Mouse (Mus musculus): ENCODE data around the gene Thap7. TPM values are rescaled to one million over a fixed set of nuclear protein-coding genes. Genes with fewer than 3 reads are reported as not detected.

Thap7 gene
- total RNA-seq, 2 experiments from 2014 or later = 18.4 to 43.8 TPM

DNA sequence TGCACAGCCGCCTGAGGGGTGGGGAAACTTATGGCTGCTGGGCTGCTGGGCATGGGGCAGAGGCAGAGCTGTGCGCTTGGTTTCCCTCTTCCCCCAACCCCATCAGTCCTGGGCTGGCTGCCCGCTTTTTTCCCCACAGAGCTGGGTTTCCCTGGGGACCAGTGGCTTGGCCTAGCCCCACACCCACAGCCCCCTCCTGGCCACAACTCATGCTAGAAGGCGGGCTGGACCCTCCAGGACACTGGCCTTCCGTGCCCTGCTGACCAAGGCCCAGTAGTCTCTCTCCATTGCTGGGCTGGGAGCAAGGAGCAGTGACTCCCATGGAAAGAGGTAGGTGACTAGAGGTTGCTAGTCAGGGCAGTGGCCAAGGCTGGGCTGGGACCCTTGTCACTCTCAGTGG lies 39.8 kb downstream of the Thap7 start:
- no peak for ATAC-seq (replicated peaks; ENCODE audit: poor library complexity, severe bottlenecking)

DNA sequence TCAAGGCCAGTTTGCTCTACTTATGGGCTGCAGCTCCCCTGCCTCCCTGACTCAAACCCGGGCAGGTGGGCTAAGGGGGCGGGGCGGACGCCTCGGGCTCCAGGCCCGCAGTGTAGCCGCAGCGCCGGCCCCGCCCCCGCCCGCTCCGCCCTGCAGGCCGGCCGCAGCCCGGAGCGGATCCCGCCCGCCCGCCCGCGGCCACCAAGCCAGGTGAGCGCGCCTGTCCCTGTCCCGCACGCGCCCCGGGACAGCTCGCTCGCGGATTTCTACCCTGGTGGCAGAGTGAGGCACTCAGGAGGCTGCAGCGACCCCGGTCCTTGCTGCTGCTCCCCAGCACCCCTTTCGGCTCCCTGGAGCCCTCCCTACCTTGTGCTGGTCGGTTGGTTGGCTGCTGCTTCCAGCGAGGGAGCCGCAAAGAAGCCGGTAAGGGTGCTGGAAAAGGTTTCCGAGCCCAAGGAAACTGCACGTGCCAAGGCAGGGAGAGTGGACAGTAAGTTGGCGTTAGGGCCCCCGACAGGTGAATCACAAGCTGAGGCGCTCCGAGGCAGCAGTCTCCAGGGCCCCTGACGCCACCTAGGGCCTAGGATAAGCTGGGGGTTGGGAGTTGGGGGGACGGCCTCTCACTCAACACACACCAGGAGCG lies 41.3 kb downstream of the Thap7 start, which contains the start of gene Aifm3:
Gene Aifm3 (plus strand): TSS at position 143 of the 643 bp plus-strand sequence.
- peak; percentile 31 for ATAC-seq (replicated peaks; ENCODE audit: poor library complexity, severe bottlenecking)

DNA sequence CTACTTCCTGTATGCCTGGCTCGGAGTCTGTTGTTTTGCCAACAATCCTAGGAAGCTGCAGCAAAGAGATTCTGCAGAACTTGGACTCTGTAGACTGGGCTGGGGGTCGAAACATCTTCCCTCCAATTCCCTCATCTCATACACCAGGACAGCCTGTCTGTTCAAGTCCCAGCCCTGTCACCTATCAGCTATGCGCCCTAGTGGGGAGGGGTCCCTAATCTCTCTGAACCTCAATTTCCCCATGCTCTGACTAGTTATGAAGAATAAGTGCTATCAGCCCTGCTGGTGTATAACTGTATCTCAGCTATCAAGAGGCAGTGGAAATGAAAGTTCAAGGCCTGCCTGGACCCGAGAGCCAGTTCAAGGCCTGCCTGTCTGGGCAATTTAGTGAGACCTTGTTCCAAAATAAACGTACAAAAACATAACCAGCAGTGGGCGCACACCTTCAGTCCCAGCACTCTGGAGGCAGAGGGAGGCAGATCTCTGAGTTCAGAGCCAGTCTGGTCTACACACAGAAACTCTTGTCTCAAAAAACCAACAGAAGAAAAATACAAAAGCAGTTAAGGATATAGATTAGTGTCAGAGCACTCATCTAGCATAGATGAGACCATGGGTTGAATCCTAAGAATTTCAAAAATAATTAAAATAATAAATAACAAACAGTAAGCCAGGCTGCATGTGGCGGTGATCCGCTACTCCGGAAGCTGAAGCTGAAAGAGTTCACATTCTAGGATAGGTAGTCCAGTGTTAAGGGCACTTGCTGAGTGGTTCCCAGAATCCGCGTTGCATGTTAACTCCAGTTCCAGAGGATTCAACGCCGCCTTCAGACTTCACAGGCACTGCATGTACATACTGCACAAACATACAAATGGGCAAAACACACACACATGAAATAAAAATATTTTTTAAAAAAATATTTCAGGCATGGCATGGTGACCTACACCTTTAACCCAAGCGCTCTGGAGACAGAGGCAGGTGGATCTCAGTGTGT lies 42.2 kb downstream of the Thap7 start:
- no peak for ATAC-seq (replicated peaks; ENCODE audit: poor library complexity, severe bottlenecking)

DNA sequence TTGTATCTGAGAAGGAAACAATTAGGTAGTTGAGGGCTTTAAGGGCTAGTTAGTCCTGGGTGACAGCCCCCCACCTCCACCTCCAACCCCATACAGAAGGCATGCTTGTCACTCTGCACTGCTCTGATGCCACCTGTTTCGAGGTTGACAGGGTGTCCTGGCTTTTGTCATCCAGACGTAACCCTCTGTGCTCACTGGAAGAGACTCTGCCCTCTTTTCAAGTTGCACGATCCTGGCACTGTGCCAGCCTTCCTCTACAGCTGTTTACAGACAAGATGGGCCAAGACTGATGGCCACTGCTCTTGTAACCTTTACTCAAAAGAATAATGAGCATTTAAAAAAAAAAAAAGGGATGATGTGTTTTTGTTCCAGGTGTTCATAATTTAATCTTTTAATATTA lies 44.4 kb downstream of the Thap7 start:
- no peak for ATAC-seq (replicated peaks; ENCODE audit: poor library complexity, severe bottlenecking)

DNA sequence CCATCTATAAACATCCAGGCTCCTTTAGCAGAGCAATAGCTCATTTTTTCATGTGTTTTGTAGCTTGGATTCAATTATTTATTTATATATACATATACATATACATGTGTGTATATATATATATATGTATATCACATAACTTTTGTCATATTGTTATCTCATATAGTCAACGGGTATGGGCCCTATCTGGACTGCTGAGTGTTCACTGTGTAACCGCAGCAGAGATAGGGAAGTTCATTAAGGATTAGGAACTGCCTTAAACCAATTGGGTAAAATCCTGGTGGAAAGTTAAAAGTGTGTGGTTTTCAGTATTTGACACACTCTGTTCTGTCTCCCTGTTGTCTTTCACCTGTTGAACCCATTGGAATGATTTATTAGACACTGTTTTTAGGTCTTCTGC lies 49.5 kb downstream of the Thap7 start:
- no peak for ATAC-seq (replicated peaks; ENCODE audit: poor library complexity, severe bottlenecking)

DNA sequence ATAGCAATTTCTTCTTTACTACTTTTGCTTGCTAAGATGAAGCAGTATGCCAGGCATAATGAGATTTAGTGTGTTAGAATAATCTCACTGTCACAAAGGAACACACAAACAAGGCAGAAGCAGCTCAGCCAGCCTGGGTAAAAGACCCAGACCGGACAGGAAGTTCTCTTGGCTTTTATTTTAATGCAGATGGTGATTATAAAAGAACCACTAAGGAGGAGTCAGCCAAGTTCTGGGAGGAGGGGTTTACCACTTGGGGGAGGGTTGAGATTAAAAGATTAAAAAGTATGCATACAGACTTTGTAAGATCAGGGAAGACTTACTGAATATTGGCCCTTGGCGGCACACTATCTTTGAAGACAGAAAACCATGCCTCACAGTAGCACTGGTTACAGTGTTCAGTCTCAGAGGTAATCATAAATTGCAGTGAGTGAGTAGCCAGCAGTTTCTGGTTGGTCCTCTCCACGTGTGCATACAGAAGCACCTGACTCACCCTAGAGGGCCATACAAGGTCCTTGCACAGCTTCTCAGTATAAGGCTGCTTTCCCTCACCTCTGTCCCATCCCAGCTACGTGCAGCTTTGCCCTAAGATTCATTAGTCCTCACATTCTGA lies 52.5 kb downstream of the Thap7 start:
- ATAC-seq (replicated peaks; ENCODE audit: poor library complexity, severe bottlenecking) = no peak

Other genes with a start within 250 kb of the Thap7 start
- gene Serpind1, start 199.8 kb downstream of the Thap7 start, total RNA-seq (2014; fragmentation: Nextera tagmentation) = not detected in 2 replicates
- gene Serpind1, start 199.8 kb downstream of the Thap7 start, total RNA-seq (2017) = not detected in 2 replicates
- gene Snap29, start 125.2 kb downstream of the Thap7 start, total RNA-seq (2014; fragmentation: Nextera tagmentation) = 18.4 and 21.0 TPM in 2 replicates
- 14.8 and 20.3 TPM in 2 replicates for gene Snap29, start 125.2 kb downstream of the Thap7 start, total RNA-seq (2017)
- 52.5 and 78.2 TPM in 2 replicates for gene Pi4ka, start 124.8 kb downstream of the Thap7 start, total RNA-seq (2014; fragmentation: Nextera tagmentation)
- gene Pi4ka, start 124.8 kb downstream of the Thap7 start, total RNA-seq (2017) = 28.3 and 29.5 TPM in 2 replicates
- gene Crkl, start 79.1 kb downstream of the Thap7 start, total RNA-seq (2014; fragmentation: Nextera tagmentation) = 26.0 and 30.1 TPM in 2 replicates
- 19.4 and 20.9 TPM in 2 replicates for gene Crkl, start 79.1 kb downstream of the Thap7 start, total RNA-seq (2017)
- gene Aifm3, start 41.5 kb downstream of the Thap7 start, total RNA-seq (2014; fragmentation: Nextera tagmentation) = not detected in 2 replicates
- gene Aifm3, start 41.5 kb downstream of the Thap7 start, total RNA-seq (2017) = not detected in 2 replicates
- gene Lztr1, start 22.4 kb downstream of the Thap7 start, total RNA-seq (2014; fragmentation: Nextera tagmentation) = 35.0 and 51.1 TPM in 2 replicates
- 47.1 and 73.7 TPM in 2 replicates for gene Lztr1, start 22.4 kb downstream of the Thap7 start, total RNA-seq (2017)
- not detected in 2 replicates for gene Lrrc74b, start 30.1 kb upstream of the Thap7 start, total RNA-seq (2014; fragmentation: Nextera tagmentation)
- not detected in 2 replicates for gene Lrrc74b, start 30.1 kb upstream of the Thap7 start, total RNA-seq (2017)
- gene P2rx6, start 30.7 kb upstream of the Thap7 start, total RNA-seq (2014; fragmentation: Nextera tagmentation) = not detected in 2 replicates
- gene P2rx6, start 30.7 kb upstream of the Thap7 start, total RNA-seq (2017) = not detected in 2 replicates
- gene Slc7a4, start 52.1 kb upstream of the Thap7 start, total RNA-seq (2014; fragmentation: Nextera tagmentation) = 2.9 and 3.9 TPM in 2 replicates
- gene Slc7a4, start 52.1 kb upstream of the Thap7 start, total RNA-seq (2017) = 1.5 and 2.0 TPM in 2 replicates
- 69.2 and 77.1 TPM in 2 replicates for gene Smpd4, start 88.2 kb upstream of the Thap7 start, total RNA-seq (2014; fragmentation: Nextera tagmentation)
- gene Smpd4, start 88.2 kb upstream of the Thap7 start, total RNA-seq (2017) = 39.3 and 54.7 TPM in 2 replicates
- not detected in 2 replicates for gene Ccdc74a, start 115.3 kb upstream of the Thap7 start, total RNA-seq (2014; fragmentation: Nextera tagmentation)
- gene Ccdc74a, start 115.3 kb upstream of the Thap7 start, total RNA-seq (2017) = not detected in 2 replicates
- 59.4 and 61.7 TPM in 2 replicates for gene Med15, start 201.8 kb upstream of the Thap7 start, total RNA-seq (2014; fragmentation: Nextera tagmentation)
- gene Med15, start 201.8 kb upstream of the Thap7 start, total RNA-seq (2017) = 21.3 and 23.7 TPM in 2 replicates
- 16.7 and 20.1 TPM in 2 replicates for gene Klhl22, start 228.5 kb upstream of the Thap7 start, total RNA-seq (2014; fragmentation: Nextera tagmentation)
- 13.2 and 24.6 TPM in 2 replicates for gene Klhl22, start 228.5 kb upstream of the Thap7 start, total RNA-seq (2017)